Mouse (Mus musculus): Measurements from ENCODE around the gene Adra1b. TPM values are rescaled to one million over a fixed set of nuclear protein-coding genes. Genes with fewer than 3 reads are reported as not detected.

The Adra1b gene
- polyA plus RNA-seq, 1 experiment from 2014 or later: 3.1 TPM

GRCm38 (mm10) chr11:43775469-43776323, 125.3 kb downstream of the Adra1b start:
- Histone ChIP-seq H3K36me3 (ENCODE audit: control insufficient read depth, insufficient read depth, low read length) (no peaks in the 10 kb centered on the region), H3K27ac (replicated peaks; ENCODE audit: low read depth, low read length) (no peak overlapping the region), H3K4me1 (ENCODE audit: control insufficient read depth, insufficient read depth, low read length) (no peaks in the 10 kb centered on the region), H3K4me2 (ENCODE audit: low read length) (peak overlapping the region; percentile 67), H3K4me3 (replicated peaks; ENCODE audit: low read depth, low read length) (peak overlapping the region; percentile 36), H3K9me3 (ENCODE audit: control insufficient read depth, low read length) (no peaks in the 10 kb centered on the region), H3K9ac (replicated peaks; ENCODE audit: low read length) (peak overlapping the region; percentile 45; the same call in 1 of the 2 replicates), H3K27me3 (ENCODE audit: control insufficient read depth, insufficient read depth, low read length) (peaks cover 13% of the 10 kb centered on the region; the same call in 1 of the 2 replicates)
- ATAC-seq (ENCODE audit: low FRiP score, low TSS enrichment) (peak; percentile 46; the same call in 1 of the 2 replicates), DNase-seq (peak; percentile 67)
- 13% methylated on average over 63 of the region's 63 CpGs for WGBS

- 60% methylated on average over 5 of the region's 5 CpGs for WGBS
- Histone ChIP-seq H3K27me3 (ENCODE audit: control insufficient read depth, insufficient read depth, low read length) (peaks cover 13% of the 10 kb centered on the region; the same call in 1 of the 2 replicates), H3K4me2 (ENCODE audit: low read length) (no peak overlapping the region), H3K9ac (replicated peaks; ENCODE audit: low read length) (no peak overlapping the region), H3K4me3 (replicated peaks; ENCODE audit: low read depth, low read length) (no peak overlapping the region), H3K27ac (replicated peaks; ENCODE audit: low read depth, low read length) (no peak overlapping the region), H3K9me3 (ENCODE audit: control insufficient read depth, low read length) (no peaks in the 10 kb centered on the region), H3K36me3 (ENCODE audit: control insufficient read depth, insufficient read depth, low read length) (no peaks in the 10 kb centered on the region), H3K4me1 (ENCODE audit: control insufficient read depth, insufficient read depth, low read length) (no peaks in the 10 kb centered on the region)
- DNase-seq (no peak), ATAC-seq (ENCODE audit: low FRiP score, low TSS enrichment) (no peak)
Observed at GRCm38 (mm10) chr11:43773725-43774124, 127.3 kb downstream of the Adra1b start.

GRCm38 (mm10) chr11:43770110-43770509, 130.9 kb downstream of the Adra1b start:
- H3K27me3 ChIP-seq (ENCODE audit: control insufficient read depth, insufficient read depth, low read length): no peaks in the 10 kb centered on the region
- 86% methylated on average over 4 of the region's 4 CpGs for WGBS
- no peak overlapping the region for H3K27ac ChIP-seq (replicated peaks; ENCODE audit: low read depth, low read length)
- ATAC-seq (ENCODE audit: low FRiP score, low TSS enrichment): no peak
- H3K36me3 ChIP-seq (ENCODE audit: control insufficient read depth, insufficient read depth, low read length): no peaks in the 10 kb centered on the region
- H3K4me1 ChIP-seq (ENCODE audit: control insufficient read depth, insufficient read depth, low read length): no peaks in the 10 kb centered on the region
- no peak overlapping the region for H3K4me3 ChIP-seq (replicated peaks; ENCODE audit: low read depth, low read length)
- H3K9me3 ChIP-seq (ENCODE audit: control insufficient read depth, low read length): no peaks in the 10 kb centered on the region
- H3K4me2 ChIP-seq (ENCODE audit: low read length): no peak overlapping the region
- no peak overlapping the region for H3K9ac ChIP-seq (replicated peaks; ENCODE audit: low read length)
- DNase-seq: no peak

- ATAC-seq (ENCODE audit: low FRiP score, low TSS enrichment) (no peak), DNase-seq (no peak)
- Histone ChIP-seq H3K27ac (replicated peaks; ENCODE audit: low read depth, low read length) (no peak overlapping the region), H3K9ac (replicated peaks; ENCODE audit: low read length) (no peak overlapping the region), H3K4me3 (replicated peaks; ENCODE audit: low read depth, low read length) (no peak overlapping the region), H3K9me3 (ENCODE audit: control insufficient read depth, low read length) (no peaks in the 10 kb centered on the region), H3K4me1 (ENCODE audit: control insufficient read depth, insufficient read depth, low read length) (no peaks in the 10 kb centered on the region), H3K27me3 (ENCODE audit: control insufficient read depth, insufficient read depth, low read length) (no peaks in the 10 kb centered on the region), H3K36me3 (ENCODE audit: control insufficient read depth, insufficient read depth, low read length) (no peaks in the 10 kb centered on the region), H3K4me2 (ENCODE audit: low read length) (peak overlapping the region; percentile 70)
- 75% methylated on average over 11 of the region's 11 CpGs for WGBS
Observed at GRCm38 (mm10) chr11:43767749-43768148, 133.3 kb downstream of the Adra1b start.

GRCm38 (mm10) chr11:43766922-43767648, 133.9 kb downstream of the Adra1b start:
- peak overlapping the region; percentile 45 for H3K4me3 ChIP-seq (replicated peaks; ENCODE audit: low read depth, low read length)
- no peaks in the 10 kb centered on the region for H3K4me1 ChIP-seq (ENCODE audit: control insufficient read depth, insufficient read depth, low read length)
- H3K27me3 ChIP-seq (ENCODE audit: control insufficient read depth, insufficient read depth, low read length): no peaks in the 10 kb centered on the region
- peak; percentile 95 for DNase-seq
- peak; percentile 84 for ATAC-seq (ENCODE audit: low FRiP score, low TSS enrichment)
- no peak overlapping the region for H3K27ac ChIP-seq (replicated peaks; ENCODE audit: low read depth, low read length)
- H3K9me3 ChIP-seq (ENCODE audit: control insufficient read depth, low read length): no peaks in the 10 kb centered on the region
- WGBS: 6% methylated on average over 37 of the region's 37 CpGs
- peak overlapping the region; percentile 59 for H3K9ac ChIP-seq (replicated peaks; ENCODE audit: low read length)
- H3K36me3 ChIP-seq (ENCODE audit: control insufficient read depth, insufficient read depth, low read length): no peaks in the 10 kb centered on the region
- H3K4me2 ChIP-seq (ENCODE audit: low read length): peak overlapping the region; percentile 70

GRCm38 (mm10) chr11:43758436-43758835, 142.6 kb downstream of the Adra1b start:
- Histone ChIP-seq H3K27me3 (ENCODE audit: control insufficient read depth, insufficient read depth, low read length) (no peaks in the 10 kb centered on the region), H3K4me2 (ENCODE audit: low read length) (no peak overlapping the region), H3K4me3 (replicated peaks; ENCODE audit: low read depth, low read length) (no peak overlapping the region), H3K9me3 (ENCODE audit: control insufficient read depth, low read length) (no peaks in the 10 kb centered on the region), H3K27ac (replicated peaks; ENCODE audit: low read depth, low read length) (no peak overlapping the region), H3K4me1 (ENCODE audit: control insufficient read depth, insufficient read depth, low read length) (no peaks in the 10 kb centered on the region), H3K9ac (replicated peaks; ENCODE audit: low read length) (no peak overlapping the region), H3K36me3 (ENCODE audit: control insufficient read depth, insufficient read depth, low read length) (no peaks in the 10 kb centered on the region)
- WGBS: 55% methylated on average over 2 of the region's 2 CpGs
- DNase-seq (peak; percentile 23), ATAC-seq (ENCODE audit: low FRiP score, low TSS enrichment) (no peak)

GRCm38 (mm10) chr11:43755411-43755810, 145.6 kb downstream of the Adra1b start:
- no peak overlapping the region for H3K4me2 ChIP-seq (ENCODE audit: low read length)
- no peaks in the 10 kb centered on the region for H3K4me1 ChIP-seq (ENCODE audit: control insufficient read depth, insufficient read depth, low read length)
- H3K27me3 ChIP-seq (ENCODE audit: control insufficient read depth, insufficient read depth, low read length): no peaks in the 10 kb centered on the region
- ATAC-seq (ENCODE audit: low FRiP score, low TSS enrichment) (no peak), DNase-seq (no peak)
- no peak overlapping the region for H3K4me3 ChIP-seq (replicated peaks; ENCODE audit: low read depth, low read length)
- no peak overlapping the region for H3K9ac ChIP-seq (replicated peaks; ENCODE audit: low read length)
- 74% methylated on average over 5 of the region's 5 CpGs for WGBS
- H3K27ac ChIP-seq (replicated peaks; ENCODE audit: low read depth, low read length): no peak overlapping the region
- H3K9me3 ChIP-seq (ENCODE audit: control insufficient read depth, low read length): no peaks in the 10 kb centered on the region
- H3K36me3 ChIP-seq (ENCODE audit: control insufficient read depth, insufficient read depth, low read length): no peaks in the 10 kb centered on the region

GRCm38 (mm10) chr11:43754568-43754967, 146.4 kb downstream of the Adra1b start:
- H3K36me3 ChIP-seq (ENCODE audit: control insufficient read depth, insufficient read depth, low read length): no peaks in the 10 kb centered on the region
- H3K9me3 ChIP-seq (ENCODE audit: control insufficient read depth, low read length): no peaks in the 10 kb centered on the region
- H3K9ac ChIP-seq (replicated peaks; ENCODE audit: low read length): no peak overlapping the region
- no peaks in the 10 kb centered on the region for H3K27me3 ChIP-seq (ENCODE audit: control insufficient read depth, insufficient read depth, low read length)
- 85% methylated on average over 1 of the region's 1 CpGs for WGBS
- DNase-seq (no peak), ATAC-seq (ENCODE audit: low FRiP score, low TSS enrichment) (no peak)
- no peak overlapping the region for H3K27ac ChIP-seq (replicated peaks; ENCODE audit: low read depth, low read length)
- no peak overlapping the region for H3K4me2 ChIP-seq (ENCODE audit: low read length)
- no peaks in the 10 kb centered on the region for H3K4me1 ChIP-seq (ENCODE audit: control insufficient read depth, insufficient read depth, low read length)
- no peak overlapping the region for H3K4me3 ChIP-seq (replicated peaks; ENCODE audit: low read depth, low read length)

Data from midbrain, embryonic 14.5 days (tissue).